Mouse (Mus musculus) mature B cell (primary cell): ENCODE data around the gene Stambpl1.

Experiments
- in situ Hi-C: fragments of 300-500 bp; cut with MboI; formaldehyde crosslinking; loops from 2 replicates; pipeline ENCODE4 v1.14.3; 2019

Stambpl1 gene

GRCm38 (mm10) chr19:34192008-34192963 lies at the start of gene Stambpl1:
TSS of gene Stambpl1 (plus strand) at chr19:34192229.
- in situ Hi-C loops: no loop called here

- in situ Hi-C loops: no loop called here
These were observed 43.6 kb upstream of the Stambpl1 start for GRCm38 (mm10) chr19:34148421-34148820.

- in situ Hi-C loops: no loop called here
These were observed 40.1 kb upstream of the Stambpl1 start for GRCm38 (mm10) chr19:34151909-34152308.

GRCm38 (mm10) chr19:34153263-34154144 lies 38.5 kb upstream of the Stambpl1 start:
- in situ Hi-C loops: no loop called here

GRCm38 (mm10) chr19:34162693-34163092 lies 29.3 kb upstream of the Stambpl1 start:
- in situ Hi-C loops: no loop called here

GRCm38 (mm10) chr19:34165891-34166290 lies 26.1 kb upstream of the Stambpl1 start, which contains the start of gene Ankrd22:
TSS of gene Ankrd22 (minus strand) at chr19:34166053.
- in situ Hi-C loops: no loop called here

GRCm38 (mm10) chr19:34166386-34166785 lies 25.6 kb upstream of the Stambpl1 start:
- in situ Hi-C loops: no loop called here

GRCm38 (mm10) chr19:34167896-34168661 lies 23.9 kb upstream of the Stambpl1 start:
- in situ Hi-C loops: no loop called here

- in situ Hi-C loops: no loop called here
These were observed 22.9 kb upstream of the Stambpl1 start for GRCm38 (mm10) chr19:34169121-34169520.

GRCm38 (mm10) chr19:34171167-34171566 lies 20.9 kb upstream of the Stambpl1 start:
- in situ Hi-C loops: no loop called here

- in situ Hi-C loops: no loop called here
These were observed 18.0 kb upstream of the Stambpl1 start for GRCm38 (mm10) chr19:34174004-34174403.

GRCm38 (mm10) chr19:34179136-34179535 lies 12.9 kb upstream of the Stambpl1 start:
- in situ Hi-C loops: no loop called here

GRCm38 (mm10) chr19:34180316-34180715 lies 11.7 kb upstream of the Stambpl1 start:
- in situ Hi-C loops: no loop called here

- in situ Hi-C loops: no loop called here
These were observed 10.8 kb upstream of the Stambpl1 start for GRCm38 (mm10) chr19:34181234-34181633.

- in situ Hi-C loops: no loop called here
These were observed 9.5 kb upstream of the Stambpl1 start for GRCm38 (mm10) chr19:34182490-34182889.

- in situ Hi-C loops: no loop called here
These were observed 5.2 kb upstream of the Stambpl1 start for GRCm38 (mm10) chr19:34186845-34187244.

GRCm38 (mm10) chr19:34191645-34192007 lies 403 bp upstream of the Stambpl1 start:
- in situ Hi-C loops: no loop called here

GRCm38 (mm10) chr19:34193149-34193548 lies 1.1 kb downstream of the Stambpl1 start:
- in situ Hi-C loops: no loop called here

GRCm38 (mm10) chr19:34193683-34194082 lies 1.7 kb downstream of the Stambpl1 start:
- in situ Hi-C loops: no loop called here

- in situ Hi-C loops: no loop called here
These were observed 2.2 kb downstream of the Stambpl1 start for GRCm38 (mm10) chr19:34194132-34194745.

GRCm38 (mm10) chr19:34195031-34195430 lies 3.0 kb downstream of the Stambpl1 start:
- in situ Hi-C loops: no loop called here
